Mouse (Mus musculus): ENCODE measurements around the gene Mafb. TPM values are rescaled to one million over a fixed set of nuclear protein-coding genes. Genes with fewer than 3 reads are reported as not detected.

Mafb gene
- polyA plus RNA-seq, 1 experiment from 2014 or later, result 15.4 TPM

DNA sequence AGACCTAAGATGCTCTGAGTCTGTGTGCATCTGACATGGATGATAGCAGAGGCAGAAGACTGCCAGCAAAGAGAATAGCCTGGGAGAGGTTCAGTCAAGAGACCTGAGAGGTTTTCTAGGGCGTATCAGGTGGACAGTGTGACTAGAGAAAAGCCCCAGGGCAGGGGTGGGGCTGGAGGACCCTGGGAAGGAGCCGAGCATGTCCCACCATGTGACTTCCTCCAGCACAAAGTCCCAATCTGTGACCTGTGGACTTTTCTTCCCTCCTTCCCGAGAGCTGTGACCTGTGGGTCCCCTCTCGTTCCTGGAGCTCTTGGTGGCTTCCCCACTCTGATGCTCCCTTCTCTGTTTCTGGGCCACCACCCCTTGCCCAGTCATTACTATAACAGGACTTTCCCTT is 26.7 kb downstream of the Mafb start:
- Histone ChIP-seq H3K4me2 (replicated peaks) (no peak overlapping the region), H3K4me3 (no peak overlapping the region), H3K9ac (no peak overlapping the region), H3K36me3 (no peaks in the 10 kb centered on the region), H3K9me3 (no peaks in the 10 kb centered on the region), H3K27ac (no peak overlapping the region), H3K4me1 (no peaks in the 10 kb centered on the region), H3K27me3 (no peaks in the 10 kb centered on the region)
- ATAC-seq (ENCODE audit: insufficient number of reproducible peaks, insufficient read depth, low FRiP score, low TSS enrichment), result no peak
- 36% methylated on average over 4 of the region's 4 CpGs for WGBS

DNA sequence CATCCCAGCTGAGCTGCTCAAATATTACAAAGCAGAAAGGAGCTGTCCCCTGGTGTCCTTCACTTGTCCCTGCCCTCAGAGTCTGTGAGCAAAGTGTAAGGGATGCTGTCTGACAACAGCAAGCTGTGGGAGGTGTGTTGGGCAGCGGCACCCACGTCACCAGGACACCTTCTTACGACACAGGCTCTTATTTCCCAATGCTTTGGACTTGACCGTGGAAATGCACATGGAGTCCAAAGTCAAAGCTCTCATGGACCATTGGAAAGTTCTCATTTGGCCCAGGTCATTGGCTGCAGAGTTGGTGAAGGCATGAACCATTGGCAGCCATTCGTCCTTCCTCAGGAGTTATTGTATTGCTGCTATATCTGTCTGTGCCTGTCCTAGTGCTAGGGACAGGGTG is 27.3 kb downstream of the Mafb start:
- Histone ChIP-seq H3K4me2 (replicated peaks) (no peak overlapping the region), H3K4me3 (no peak overlapping the region), H3K9ac (no peak overlapping the region), H3K36me3 (no peaks in the 10 kb centered on the region), H3K4me1 (no peaks in the 10 kb centered on the region), H3K9me3 (no peaks in the 10 kb centered on the region), H3K27me3 (no peaks in the 10 kb centered on the region), H3K27ac (no peak overlapping the region)
- no peak for ATAC-seq (ENCODE audit: insufficient number of reproducible peaks, insufficient read depth, low FRiP score, low TSS enrichment)
- WGBS, result 91% methylated on average over 5 of the region's 5 CpGs

DNA sequence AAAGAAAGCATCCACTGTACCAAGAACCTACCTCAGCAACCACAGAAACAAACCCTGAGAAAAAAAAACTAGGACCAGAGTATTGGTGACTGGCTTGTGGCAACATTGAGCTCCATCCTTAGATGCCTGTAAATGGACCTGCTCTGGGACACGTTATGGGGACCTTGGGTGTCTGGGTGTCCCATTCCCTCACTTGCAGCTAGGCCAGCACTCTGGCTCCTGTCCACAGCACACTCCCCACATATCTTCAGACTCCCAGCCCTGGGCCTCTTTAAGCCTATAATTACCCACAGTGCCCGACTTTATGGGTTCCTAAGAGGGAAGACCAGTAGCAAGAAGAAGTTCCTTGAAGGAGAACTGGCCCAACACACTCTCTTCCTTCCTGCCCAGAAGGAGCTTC is 30.8 kb downstream of the Mafb start:
- Histone ChIP-seq H3K9me3 (no peaks in the 10 kb centered on the region), H3K27me3 (no peaks in the 10 kb centered on the region), H3K27ac (no peak overlapping the region), H3K4me3 (no peak overlapping the region), H3K4me2 (replicated peaks) (no peak overlapping the region), H3K36me3 (no peaks in the 10 kb centered on the region), H3K4me1 (no peaks in the 10 kb centered on the region), H3K9ac (no peak overlapping the region)
- ATAC-seq (ENCODE audit: insufficient number of reproducible peaks, insufficient read depth, low FRiP score, low TSS enrichment), result no peak
- 64% methylated on average over 2 of the region's 2 CpGs for WGBS

DNA sequence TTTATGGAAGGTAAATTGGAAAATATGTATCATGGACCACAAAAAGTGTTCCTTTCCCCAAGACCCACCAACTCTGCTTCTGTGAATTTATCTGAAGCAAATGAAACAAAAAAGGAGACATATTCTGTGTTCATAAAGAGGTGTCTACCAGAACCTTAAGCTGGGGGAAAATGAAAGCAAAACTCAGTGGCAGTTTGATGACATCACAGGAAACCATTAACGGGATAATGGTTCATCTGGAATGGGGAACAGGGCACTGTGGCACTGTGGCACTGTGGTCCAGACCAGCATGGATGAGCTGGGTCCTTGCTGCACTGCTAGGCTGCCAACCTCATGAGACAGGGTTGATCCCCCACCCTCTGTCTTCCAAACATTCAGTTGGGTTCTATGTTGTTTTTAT is 31.8 kb downstream of the Mafb start:
- H3K27ac ChIP-seq, result no peak overlapping the region
- 71% methylated on average over 1 of the region's 1 CpGs for WGBS
- H3K27me3 ChIP-seq, result no peaks in the 10 kb centered on the region
- no peaks in the 10 kb centered on the region for H3K4me1 ChIP-seq
- no peaks in the 10 kb centered on the region for H3K9me3 ChIP-seq
- no peak overlapping the region for H3K4me2 ChIP-seq (replicated peaks)
- no peak overlapping the region for H3K9ac ChIP-seq
- H3K36me3 ChIP-seq, result no peaks in the 10 kb centered on the region
- no peak overlapping the region for H3K4me3 ChIP-seq
- no peak for ATAC-seq (ENCODE audit: insufficient number of reproducible peaks, insufficient read depth, low FRiP score, low TSS enrichment)

DNA sequence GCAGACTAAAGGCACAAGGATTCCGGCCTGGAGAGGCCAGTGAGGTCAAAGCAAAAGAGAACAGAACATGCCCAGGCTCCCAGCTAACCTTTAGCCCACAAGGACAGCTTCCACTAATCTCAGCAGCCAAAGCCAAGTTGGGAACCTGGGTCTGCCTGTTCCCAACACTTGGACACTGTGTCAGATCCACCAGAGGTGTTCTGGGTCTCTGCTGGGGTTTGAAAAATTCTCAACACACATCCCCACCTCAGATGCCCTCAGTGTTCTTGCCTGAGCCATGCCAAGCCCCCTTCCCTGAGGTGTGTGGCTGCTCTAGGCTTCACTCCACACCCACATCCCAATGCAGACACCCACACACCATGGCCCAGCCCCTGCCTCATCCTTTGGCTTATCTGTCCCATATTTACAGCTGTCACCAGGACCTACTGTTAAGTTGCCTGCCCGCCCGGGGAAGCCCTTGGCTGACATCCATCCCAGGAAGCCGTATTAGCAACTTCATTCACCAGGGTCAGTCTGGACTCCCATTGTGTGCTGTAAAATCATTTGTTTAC is 32.7 kb downstream of the Mafb start, which contains the start of gene Gm826:
Gene Gm826 (minus strand): TSS at position 52 of the 551 bp plus-strand sequence.
- 65% methylated on average over 4 of the region's 4 CpGs for WGBS
- H3K9ac ChIP-seq, result no peak within 1 kb of the TSS
- H3K4me1 ChIP-seq, result no peaks in the 10 kb centered on the region
- no peak for ATAC-seq (ENCODE audit: insufficient number of reproducible peaks, insufficient read depth, low FRiP score, low TSS enrichment)
- H3K9me3 ChIP-seq, result no peaks in the 10 kb centered on the region
- no peak within 1 kb of the TSS for H3K4me3 ChIP-seq
- H3K4me2 ChIP-seq (replicated peaks), result no peak within 1 kb of the TSS
- H3K27ac ChIP-seq, result no peak within 1 kb of the TSS
- H3K27me3 ChIP-seq, result no peaks in the 10 kb centered on the region
- no peaks in the 10 kb centered on the region for H3K36me3 ChIP-seq

- Histone ChIP-seq H3K9me3 (no peaks in the 10 kb centered on the region), H3K36me3 (no peaks in the 10 kb centered on the region), H3K9ac (no peak overlapping the region), H3K27ac (no peak overlapping the region), H3K4me3 (no peak overlapping the region), H3K27me3 (no peaks in the 10 kb centered on the region), H3K4me1 (0 out of 2 replicates have a peak, but pooled peaks cover 4% of the 10 kb centered on the region), H3K4me2 (replicated peaks) (no peak overlapping the region)
- ATAC-seq (ENCODE audit: insufficient number of reproducible peaks, insufficient read depth, low FRiP score, low TSS enrichment), result no peak
- 83% methylated on average over 12 of the region's 12 CpGs for WGBS
These were observed 34.1 kb downstream of the Mafb start for GRCm38 (mm10) chr2:160332516-160333325.

DNA sequence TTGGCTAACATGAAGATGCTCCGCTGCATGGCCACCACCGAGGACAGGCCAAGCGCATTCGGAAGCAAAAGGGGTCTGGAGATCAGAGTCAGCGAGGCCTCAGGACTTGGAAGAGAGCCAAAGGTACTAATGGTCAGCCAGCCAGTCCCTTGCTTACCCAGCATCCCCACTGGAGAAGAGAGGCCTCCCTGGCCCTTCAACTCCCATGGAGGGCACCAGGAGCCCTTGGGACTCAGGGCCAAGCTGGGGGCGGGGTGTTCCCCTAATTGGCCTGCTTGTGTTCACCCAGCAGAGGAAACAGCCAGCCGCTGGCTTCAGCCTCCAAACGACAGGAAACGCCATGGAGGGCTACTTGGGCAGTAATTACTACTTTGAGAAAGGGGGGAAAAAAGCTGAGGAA is 38.0 kb downstream of the Mafb start:
- no peak for ATAC-seq (ENCODE audit: insufficient number of reproducible peaks, insufficient read depth, low FRiP score, low TSS enrichment)
- Histone ChIP-seq H3K9me3 (no peaks in the 10 kb centered on the region), H3K4me3 (no peak overlapping the region), H3K36me3 (no peaks in the 10 kb centered on the region), H3K9ac (no peak overlapping the region), H3K27me3 (no peaks in the 10 kb centered on the region), H3K27ac (no peak overlapping the region), H3K4me2 (replicated peaks) (no peak overlapping the region), H3K4me1 (0 out of 2 replicates have a peak, but pooled peaks cover 4% of the 10 kb centered on the region)
- WGBS, result 42% methylated on average over 9 of the region's 9 CpGs

- Histone ChIP-seq H3K4me1 (0 out of 2 replicates have a peak, but pooled peaks cover 4% of the 10 kb centered on the region), H3K27me3 (no peaks in the 10 kb centered on the region), H3K4me2 (replicated peaks) (no peak overlapping the region), H3K9me3 (no peaks in the 10 kb centered on the region), H3K27ac (no peak overlapping the region), H3K9ac (no peak overlapping the region), H3K4me3 (no peak overlapping the region), H3K36me3 (no peaks in the 10 kb centered on the region)
- WGBS, result 80% methylated on average over 4 of the region's 4 CpGs
- no peak for ATAC-seq (ENCODE audit: insufficient number of reproducible peaks, insufficient read depth, low FRiP score, low TSS enrichment)
These were observed 39.1 kb downstream of the Mafb start for GRCm38 (mm10) chr2:160327716-160328115.

DNA sequence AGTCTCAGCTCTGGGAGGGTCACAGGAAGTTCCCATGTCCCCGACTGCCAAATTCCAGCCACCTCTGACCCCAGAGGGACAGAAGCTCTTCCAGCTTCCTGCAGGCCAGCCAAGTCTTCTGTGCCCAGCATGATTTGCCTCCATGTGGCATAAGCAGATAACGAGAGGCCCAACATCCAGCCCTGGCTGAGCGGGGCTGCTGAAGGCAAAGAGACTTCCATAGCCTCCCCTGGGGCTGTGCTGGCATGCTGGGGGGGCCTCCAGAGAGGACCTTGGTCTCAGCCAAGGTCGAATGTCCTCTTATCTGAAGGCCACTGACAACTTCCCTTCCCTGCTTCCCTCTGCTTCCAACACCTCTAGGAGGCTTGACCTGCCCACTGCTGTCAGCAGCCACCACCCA is 39.7 kb downstream of the Mafb start:
- no peak overlapping the region for H3K9ac ChIP-seq
- no peak overlapping the region for H3K4me2 ChIP-seq (replicated peaks)
- ATAC-seq (ENCODE audit: insufficient number of reproducible peaks, insufficient read depth, low FRiP score, low TSS enrichment), result no peak
- H3K27me3 ChIP-seq, result no peaks in the 10 kb centered on the region
- H3K27ac ChIP-seq, result no peak overlapping the region
- H3K4me3 ChIP-seq, result no peak overlapping the region
- 40% methylated on average over 4 of the region's 4 CpGs for WGBS
- H3K36me3 ChIP-seq, result no peaks in the 10 kb centered on the region
- H3K9me3 ChIP-seq, result no peaks in the 10 kb centered on the region
- 0 out of 2 replicates have a peak, but pooled peaks cover 4% of the 10 kb centered on the region for H3K4me1 ChIP-seq

DNA sequence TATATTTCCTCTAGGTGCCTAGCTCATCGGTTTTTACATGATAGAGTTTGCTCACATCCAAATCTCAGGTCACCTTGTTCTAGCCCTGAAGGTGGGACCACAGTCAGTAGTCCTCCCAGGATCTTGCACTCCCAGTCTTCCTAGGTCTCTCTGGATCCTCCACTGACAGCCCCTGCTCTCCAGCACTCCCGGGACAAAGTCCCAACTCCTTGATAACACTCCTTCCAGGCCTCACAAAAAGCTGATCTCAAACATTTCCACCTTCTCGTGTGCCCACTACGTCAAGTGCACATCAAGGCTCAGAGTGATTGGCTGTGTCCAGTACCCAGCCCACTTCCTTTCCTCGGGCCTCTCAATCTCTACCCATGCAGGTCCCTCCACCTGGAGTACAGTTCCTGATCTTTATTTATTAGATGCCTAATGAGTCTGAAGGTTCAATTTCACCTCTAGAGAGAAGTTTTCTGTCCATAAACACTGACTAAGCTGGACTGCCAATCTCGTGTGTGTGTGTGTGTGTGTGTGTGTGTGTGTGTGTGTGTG is 41.7 kb downstream of the Mafb start:
- ATAC-seq (ENCODE audit: insufficient number of reproducible peaks, insufficient read depth, low FRiP score, low TSS enrichment), result no peak
- no peak overlapping the region for H3K9ac ChIP-seq
- H3K4me2 ChIP-seq (replicated peaks), result no peak overlapping the region
- H3K36me3 ChIP-seq, result no peaks in the 10 kb centered on the region
- H3K27me3 ChIP-seq, result no peaks in the 10 kb centered on the region
- H3K9me3 ChIP-seq, result no peaks in the 10 kb centered on the region
- 80% methylated on average over 6 of the region's 6 CpGs for WGBS
- H3K4me1 ChIP-seq, result 0 out of 2 replicates have a peak, but pooled peaks cover 4% of the 10 kb centered on the region
- H3K27ac ChIP-seq, result no peak overlapping the region
- no peak overlapping the region for H3K4me3 ChIP-seq

- Histone ChIP-seq H3K27ac (no peak overlapping the region), H3K27me3 (no peaks in the 10 kb centered on the region), H3K4me2 (replicated peaks) (no peak overlapping the region), H3K9ac (no peak overlapping the region), H3K36me3 (no peaks in the 10 kb centered on the region), H3K9me3 (no peaks in the 10 kb centered on the region), H3K4me1 (no peaks in the 10 kb centered on the region), H3K4me3 (no peak overlapping the region)
- ATAC-seq (ENCODE audit: insufficient number of reproducible peaks, insufficient read depth, low FRiP score, low TSS enrichment), result no peak
- WGBS, result 49% methylated on average over 4 of the region's 4 CpGs
These were observed 45.0 kb downstream of the Mafb start for GRCm38 (mm10) chr2:160321829-160322228.

GRCm38 (mm10) chr2:160318255-160318654 is 48.6 kb downstream of the Mafb start:
- 71% methylated on average over 4 of the region's 4 CpGs for WGBS
- ATAC-seq (ENCODE audit: insufficient number of reproducible peaks, insufficient read depth, low FRiP score, low TSS enrichment), result no peak

More at GRCm38 (mm10) chr2:160318255-160318654, 48.6 kb downstream of the Mafb start:
- Histone ChIP-seq H3K4me2 (replicated peaks) (no peak overlapping the region), H3K4me1 (no peaks in the 10 kb centered on the region), H3K27ac (no peak overlapping the region), H3K27me3 (no peaks in the 10 kb centered on the region), H3K9me3 (no peaks in the 10 kb centered on the region), H3K36me3 (no peaks in the 10 kb centered on the region), H3K9ac (no peak overlapping the region), H3K4me3 (no peak overlapping the region)
